Mouse (Mus musculus) C2C12 (cell line): ENCODE results near the gene Vmn2r70.

Experiments
- CTCF ChIP-seq: IDR thresholded peaks from one replicate; pipeline ENCODE4 v1.5.1; 2011; ENCODE audit not compliant: control insufficient read depth, insufficient read depth, insufficient read length
- FOSL1 ChIP-seq: IDR thresholded peaks from one replicate; pipeline ENCODE4 v1.8.0; 2011; ENCODE audit warnings: mild to moderate bottlenecking, low read length; ENCODE audit not compliant: poor library complexity, insufficient read depth, severe bottlenecking
- MAX ChIP-seq: IDR thresholded peaks from one replicate; pipeline ENCODE4 v1.6.1; 2011; ENCODE audit warnings: mild to moderate bottlenecking, control low read depth
- MYOD1 ChIP-seq: IDR thresholded peaks from one replicate; pipeline ENCODE4 v1.6.1; 2011; ENCODE audit warnings: low read depth; ENCODE audit not compliant: control insufficient read depth, insufficient read length
- MYOG ChIP-seq: IDR thresholded peaks from one replicate; pipeline ENCODE4 v1.6.1; 2011; ENCODE audit not compliant: control insufficient read depth, insufficient read length; ENCODE audit errors: extremely low read depth

DNA sequence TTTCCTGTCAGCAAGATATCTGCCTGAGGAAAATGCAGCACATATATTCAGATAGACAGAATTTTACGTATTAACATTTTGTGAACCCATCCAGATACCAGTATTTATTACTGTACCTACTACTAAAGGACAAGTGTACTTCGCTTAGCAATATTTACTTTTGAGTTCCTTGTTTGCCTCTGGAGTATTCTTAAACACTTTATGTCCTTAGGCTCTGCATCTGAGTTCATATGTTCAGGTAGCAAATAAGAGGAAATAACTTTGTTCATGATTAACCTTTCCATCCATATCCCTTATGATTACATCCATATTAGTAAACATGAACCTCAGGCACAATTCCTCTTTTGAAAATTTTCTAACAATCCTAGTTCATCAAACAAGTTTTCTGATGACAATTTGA is at the start of gene Vmn2r70:
- TF ChIP-seq CTCF: no peak
- no peak for TF ChIP-seq FOSL1
- TF ChIP-seq MYOG: no peak
- no peak for TF ChIP-seq MAX
- no peak for TF ChIP-seq MYOD1
